Mouse (Mus musculus) bone marrow macrophage, adult 2 months (primary cell): Measurements from ENCODE around the gene Ctf2. TPM values are rescaled to one million over a fixed set of nuclear protein-coding genes. Genes with fewer than 3 reads are reported as not detected.

Experiments
- H3K27ac ChIP-seq: 2 replicates; pipeline ENCODE4 v1.5.1; 2012; ENCODE audit warnings: low read depth, low read length; ENCODE audit not compliant: insufficient read depth
- H3K4me1 ChIP-seq: 2 replicates; pipeline ENCODE4 v1.6.1; 2012; ENCODE audit warnings: low read length; ENCODE audit not compliant: control insufficient read depth, insufficient read depth
- H3K4me3 ChIP-seq: 2 replicates; pipeline ENCODE4 v1.5.1; 2012; ENCODE audit warnings: mild to moderate bottlenecking, low read length, moderate library complexity; ENCODE audit not compliant: insufficient read depth
- CTCF ChIP-seq: IDR thresholded peaks from 2 replicates; pipeline ENCODE4 v1.5.1; 2012; ENCODE audit warnings: low read depth, mild to moderate bottlenecking, low read length, moderate library complexity
- POLR2A ChIP-seq: IDR thresholded peaks from 2 replicates; pipeline ENCODE4 v1.6.1; 2012; ENCODE audit warnings: mild to moderate bottlenecking, low read depth, low read length, borderline replicate concordance
- polyA plus RNA-seq: library from polyadenylated mRNA; stranded (reverse); fragments of >200 nt; gene quantifications from 2 replicates; pipeline ENCODE4 v1.2.4, GENCODE M21; 2012; ENCODE audit not compliant: missing spikeins, insufficient read depth, insufficient read length

Ctf2 gene
- polyA plus RNA-seq, 1 experiment, result not detected

DNA sequence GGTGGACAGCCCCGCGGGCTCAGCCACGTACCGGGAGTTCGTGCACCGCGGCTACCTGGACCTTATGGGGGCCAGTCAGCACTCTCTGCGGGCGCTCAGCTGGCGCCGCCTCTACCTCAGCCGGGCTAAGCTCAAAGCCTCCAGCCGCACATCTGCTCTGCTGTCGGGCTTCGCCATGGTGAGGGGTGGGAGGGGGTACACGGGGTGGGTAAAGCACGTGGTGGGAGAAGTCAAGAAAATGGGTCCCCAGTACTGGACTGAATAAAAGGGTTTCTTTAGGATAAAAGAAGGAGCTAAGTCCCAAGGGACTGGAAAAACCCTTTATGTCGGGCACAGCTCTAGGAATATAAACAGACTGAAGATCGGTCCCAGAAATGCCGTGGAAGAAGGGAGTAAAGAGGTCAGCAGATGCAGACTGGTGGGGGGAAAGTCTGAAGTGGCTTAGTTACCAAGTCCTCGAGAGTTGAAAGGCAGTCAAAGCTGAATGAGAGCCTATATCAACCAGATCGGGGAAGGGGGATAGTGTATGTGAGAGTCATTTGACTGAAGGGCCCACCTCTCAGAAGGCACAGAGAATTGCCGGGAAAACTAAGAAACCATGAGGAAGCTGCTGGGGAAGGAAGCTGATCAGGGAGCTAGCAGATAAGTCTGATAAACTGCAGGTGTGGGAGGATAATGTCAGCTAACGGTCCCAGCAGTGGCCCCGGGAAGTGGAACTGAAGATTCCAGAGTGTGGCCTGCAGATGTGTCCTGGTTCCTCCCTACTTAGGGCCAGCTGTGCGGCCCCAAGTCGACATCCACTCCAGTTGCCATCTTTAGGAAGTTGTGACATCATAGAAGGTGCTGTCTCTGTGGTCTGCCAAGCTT is 38.3 kb upstream of the Ctf2 start:
- TF ChIP-seq CTCF (no peak), POLR2A (no peak)
- Histone ChIP-seq H3K4me1 (peaks cover 17% of the 10 kb centered on the region), H3K27ac (peak overlapping the region; percentile 87), H3K4me3 (peak overlapping the region; percentile 99)

DNA sequence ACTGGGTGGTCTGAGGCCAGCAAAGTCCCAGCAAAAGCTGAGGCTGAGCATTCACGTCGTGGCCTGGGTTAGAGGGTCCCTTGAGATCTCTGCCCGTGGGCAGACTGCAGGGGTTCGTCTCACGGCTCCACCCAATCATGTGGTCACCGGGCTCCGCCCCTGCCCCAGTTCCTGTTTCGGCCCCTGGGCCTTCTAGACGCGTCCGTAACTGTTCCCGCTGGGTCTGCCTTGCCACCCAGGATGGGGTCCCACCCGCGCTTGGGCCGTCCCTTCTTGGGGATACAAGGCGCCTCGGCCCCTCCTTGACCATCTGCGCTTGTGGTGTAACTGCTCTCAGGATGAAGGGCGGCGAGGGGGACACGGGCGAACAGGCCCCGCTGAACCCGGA is 37.7 kb upstream of the Ctf2 start, which contains the start of gene Orai3:
Gene Orai3 (plus strand): TSS at position 165 of the 388 bp plus-strand sequence.
- Histone ChIP-seq H3K4me3 (peak within 1 kb of the TSS; percentile 99), H3K27ac (peak within 1 kb of the TSS; percentile 87), H3K4me1 (peaks cover 17% of the 10 kb centered on the region)
- TF ChIP-seq CTCF, result no peak
- peak; percentile 30 for TF ChIP-seq POLR2A

DNA sequence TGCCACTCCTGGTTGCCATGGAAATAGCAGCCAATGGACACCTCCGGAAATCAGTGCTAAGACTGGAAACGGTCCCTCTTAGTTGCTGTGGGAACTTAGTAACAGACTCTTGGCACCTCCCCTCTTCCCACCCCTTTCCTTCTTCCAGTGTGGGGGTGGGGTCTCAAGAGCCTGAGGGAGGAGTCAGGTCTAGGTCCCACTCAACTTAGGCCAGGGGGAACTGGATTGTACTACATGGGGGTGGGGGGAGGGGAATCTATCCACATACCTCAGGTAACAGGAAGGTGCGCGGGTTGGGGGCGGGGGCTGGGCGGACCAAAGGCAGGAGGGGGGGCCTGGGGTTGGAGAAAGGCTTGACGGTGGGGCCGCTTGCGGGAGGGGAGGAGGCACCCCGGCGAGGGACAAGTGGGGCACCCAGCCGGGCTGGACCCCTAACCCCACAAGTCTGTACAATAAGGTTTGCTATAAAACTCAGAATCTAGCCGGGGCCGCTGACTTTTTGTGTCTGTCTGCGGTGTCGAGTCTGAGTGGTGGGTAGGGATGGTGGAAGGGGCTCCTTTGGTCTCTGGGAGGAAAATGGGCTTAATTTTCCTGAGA is 37.1 kb upstream of the Ctf2 start:
- no peak for TF ChIP-seq POLR2A
- TF ChIP-seq CTCF, result no peak
- H3K27ac ChIP-seq, result peak overlapping the region; percentile 84
- H3K4me1 ChIP-seq, result peaks cover 15% of the 10 kb centered on the region
- peak overlapping the region; percentile 99 for H3K4me3 ChIP-seq

- Histone ChIP-seq H3K4me1 (peaks cover 19% of the 10 kb centered on the region), H3K4me3 (no peak overlapping the region), H3K27ac (no peak overlapping the region)
- TF ChIP-seq CTCF, result no peak
- no peak for TF ChIP-seq POLR2A
Observed at GRCm38 (mm10) chr7:127768346-127768996, 36.5 kb upstream of the Ctf2 start.

DNA sequence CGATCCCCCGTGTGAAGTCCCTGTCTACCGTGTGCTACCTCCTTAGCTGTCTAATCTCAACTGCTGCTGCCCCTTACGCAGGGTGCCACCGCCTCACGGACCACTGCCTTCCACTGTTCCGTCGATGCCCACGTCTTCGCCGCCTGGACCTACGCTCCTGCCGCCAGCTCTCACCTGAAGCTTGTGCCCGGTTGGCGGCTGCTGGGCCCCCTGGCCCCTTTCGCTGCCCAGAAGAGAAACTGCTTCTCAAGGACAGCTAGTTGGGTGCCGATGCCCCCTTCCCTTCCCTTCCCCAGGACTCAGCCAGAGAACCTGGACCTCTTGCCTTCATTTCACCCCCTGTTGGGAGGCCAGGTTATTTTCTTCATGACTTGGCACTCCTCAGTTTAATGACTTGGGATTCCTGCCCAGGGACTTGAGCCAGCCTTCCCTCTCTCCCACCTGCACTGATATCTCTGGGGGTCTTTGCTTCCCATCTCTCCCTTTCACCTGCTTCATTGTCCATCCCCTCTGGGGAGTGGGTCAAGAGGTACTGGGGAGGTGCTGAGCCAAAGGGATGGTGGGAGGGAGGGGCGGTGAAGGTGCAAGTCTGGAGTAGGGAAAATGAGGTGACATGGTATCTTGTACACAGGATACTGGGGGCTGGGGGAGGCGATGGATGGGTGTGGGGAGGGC is 35.8 kb upstream of the Ctf2 start:
- TF ChIP-seq CTCF (no peak), POLR2A (no peak)
- H3K27ac ChIP-seq, result no peak overlapping the region
- no peak overlapping the region for H3K4me3 ChIP-seq
- peaks cover 24% of the 10 kb centered on the region for H3K4me1 ChIP-seq

DNA sequence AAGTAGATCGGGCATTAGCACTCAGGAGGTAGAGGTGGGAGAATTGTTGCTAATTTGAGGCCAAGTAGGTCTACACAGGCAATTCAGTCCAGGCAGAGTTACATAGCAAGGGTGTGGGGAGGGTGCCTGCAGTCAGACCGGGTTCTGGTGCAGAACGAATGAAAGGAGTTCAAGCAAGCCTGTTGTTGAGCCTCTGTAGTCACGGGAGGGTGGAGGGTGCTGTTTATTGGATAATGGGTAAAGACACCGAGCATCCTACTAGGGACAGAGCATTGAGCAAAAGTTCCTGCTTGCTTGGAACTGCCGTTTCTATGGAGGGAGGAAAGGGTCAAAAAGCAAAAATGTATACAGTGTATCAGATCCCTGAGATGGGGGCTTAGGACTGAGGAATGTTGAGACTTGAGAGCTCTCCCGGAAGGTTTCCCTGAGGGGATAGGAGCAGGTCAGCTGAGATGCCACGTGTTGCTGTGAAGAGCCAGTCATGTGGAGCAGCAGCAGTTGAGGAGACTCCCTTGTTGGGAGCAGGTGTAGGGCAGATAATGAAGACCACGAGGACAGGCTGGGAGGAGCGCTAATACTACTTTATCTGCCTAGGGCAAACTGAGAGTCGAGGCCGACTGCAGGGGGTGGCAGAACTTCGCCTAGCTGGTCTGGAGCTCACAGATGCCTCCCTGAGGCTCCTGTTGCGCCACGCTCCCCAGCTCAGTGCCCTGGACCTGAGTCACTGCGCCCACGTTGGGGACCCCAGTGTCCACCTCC is 35.1 kb upstream of the Ctf2 start:
- H3K4me1 ChIP-seq, result peaks cover 21% of the 10 kb centered on the region
- no peak for TF ChIP-seq POLR2A
- TF ChIP-seq CTCF, result no peak
- H3K4me3 ChIP-seq, result no peak overlapping the region
- H3K27ac ChIP-seq, result no peak overlapping the region

GRCm38 (mm10) chr7:127765756-127766155 is 33.8 kb upstream of the Ctf2 start:
- Histone ChIP-seq H3K4me3 (no peak overlapping the region), H3K27ac (no peak overlapping the region), H3K4me1 (peaks cover 14% of the 10 kb centered on the region)
- TF ChIP-seq CTCF, result no peak
- no peak for TF ChIP-seq POLR2A

GRCm38 (mm10) chr7:127763642-127764041 is 31.7 kb upstream of the Ctf2 start:
- Histone ChIP-seq H3K27ac (peak overlapping the region; percentile 59), H3K4me3 (no peak overlapping the region), H3K4me1 (peaks cover 27% of the 10 kb centered on the region)
- no peak for TF ChIP-seq POLR2A
- TF ChIP-seq CTCF, result no peak

DNA sequence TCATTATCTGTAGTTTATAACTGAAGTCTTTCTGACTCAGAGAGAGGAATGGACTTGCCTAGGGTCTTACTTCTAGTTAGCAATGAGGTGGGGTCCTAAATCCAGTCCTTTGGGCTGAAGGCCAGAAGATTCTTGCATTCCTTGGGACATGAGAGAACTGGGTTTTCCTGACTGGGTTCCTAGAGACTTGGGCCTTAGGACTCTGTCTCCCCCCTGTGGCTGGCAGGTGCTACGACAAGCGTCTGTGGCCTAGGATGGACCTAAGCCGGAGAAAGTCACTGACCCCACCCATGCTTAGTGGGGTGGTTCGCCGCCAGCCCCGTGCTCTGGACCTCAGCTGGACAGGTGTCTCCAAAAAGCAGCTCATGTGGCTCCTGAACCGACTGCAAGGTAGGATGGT is 29.1 kb upstream of the Ctf2 start:
- H3K4me3 ChIP-seq, result no peak overlapping the region
- H3K4me1 ChIP-seq, result peaks cover 27% of the 10 kb centered on the region
- no peak overlapping the region for H3K27ac ChIP-seq
- TF ChIP-seq CTCF (peak; percentile 80), POLR2A (no peak)
